Mouse (Mus musculus) right cerebral cortex, postnatal 10 days (tissue): Measurements from ENCODE around the gene Stx11.
"Not testable (repeated sequence)": the region's sequence is repeated elsewhere in the genome, so short reads cannot be mapped to it uniquely, and the experiment has no call there.

Experiments used
- DNase-seq, 2 experiments: peaks; one replicate each; pipeline ENCODE4 v3.0.0; 2021; ENCODE audit warnings: low spot score in 2 of 2

Gene Stx11

GRCm38 (mm10) chr10:12961546-12961945 is 2.6 kb downstream of the Stx11 start:
- DNase-seq = no peak

DNA sequence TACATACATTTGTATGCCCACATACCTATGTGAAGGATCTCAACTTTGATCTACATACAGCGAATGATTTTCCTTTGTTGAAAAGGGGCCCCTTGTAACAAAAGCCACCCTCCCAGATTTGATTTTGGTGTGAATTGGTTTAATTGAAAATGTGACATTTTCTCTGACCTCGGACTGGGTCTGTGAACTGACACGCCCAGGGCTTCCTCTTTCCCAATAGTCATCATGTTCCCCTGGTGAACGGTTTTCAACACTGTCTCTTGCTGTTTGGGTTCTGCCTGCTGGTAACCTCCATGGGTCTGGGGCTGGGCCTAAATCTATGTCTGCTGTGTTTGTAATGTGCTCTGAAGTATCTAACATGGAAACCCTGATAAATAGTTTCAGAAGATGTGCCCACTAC is 6.8 kb downstream of the Stx11 start:
- no peak for DNase-seq

DNA sequence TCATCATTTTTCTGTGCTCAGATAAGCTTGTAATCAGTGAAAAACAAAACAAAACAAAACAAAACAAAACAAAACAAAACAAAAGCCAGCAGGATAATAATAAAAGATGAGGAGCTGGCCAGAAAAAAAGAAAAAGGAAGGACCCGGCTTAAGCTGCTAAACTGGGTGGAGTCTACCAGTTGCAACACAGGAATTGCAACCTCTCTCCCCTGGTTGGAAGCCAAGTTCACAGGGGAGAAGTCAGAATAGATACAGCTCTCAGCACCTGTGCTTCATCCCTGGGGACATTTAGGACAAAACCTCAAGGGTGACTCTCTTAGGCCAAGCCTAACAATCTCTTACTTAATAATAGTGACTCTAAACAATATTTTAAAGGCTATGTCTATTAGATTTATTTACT is 8.3 kb downstream of the Stx11 start:
- DNase-seq = no peak

DNA sequence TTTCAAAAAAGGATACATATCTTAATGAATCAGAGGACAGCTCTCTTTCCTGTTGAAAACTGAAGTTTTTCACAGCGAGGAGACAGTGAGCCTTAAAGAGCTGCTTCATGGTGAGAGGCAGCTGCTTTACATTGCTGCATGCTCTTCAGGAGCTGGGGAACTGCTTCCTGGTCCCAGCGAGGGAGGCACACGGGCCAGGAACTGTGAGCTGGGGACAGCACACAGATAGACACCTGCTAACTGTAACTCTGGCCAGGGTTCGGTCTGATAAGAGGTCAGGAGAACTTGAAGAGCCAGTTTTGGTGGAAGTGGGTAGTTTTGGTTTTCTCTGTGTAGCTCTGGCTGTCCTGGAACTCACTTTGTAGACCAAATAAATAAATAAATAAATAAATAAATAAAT is 12.7 kb downstream of the Stx11 start:
- not testable (repeated sequence) for DNase-seq

GRCm38 (mm10) chr10:12949299-12949698 is 14.8 kb downstream of the Stx11 start:
- no peak for DNase-seq

DNA sequence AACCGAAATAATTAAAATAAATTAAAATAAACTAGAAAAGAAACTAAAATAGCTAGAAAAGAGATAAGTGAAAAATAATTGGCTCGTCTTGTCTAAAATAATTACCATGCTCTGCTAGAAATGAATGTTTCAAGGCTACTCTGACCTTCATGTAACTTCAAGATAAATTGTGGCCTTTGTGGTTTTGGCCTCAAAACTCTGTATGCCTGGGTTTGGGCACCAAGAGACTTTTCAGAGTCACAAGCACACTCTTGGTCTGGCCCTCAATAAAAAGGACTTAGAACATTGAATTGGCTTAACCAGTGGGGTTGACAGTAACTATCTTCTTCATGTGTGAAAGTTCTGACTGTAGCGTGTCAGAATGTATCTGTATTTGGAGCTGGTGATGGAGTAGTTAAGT is 16.5 kb downstream of the Stx11 start:
- DNase-seq = no peak

DNA sequence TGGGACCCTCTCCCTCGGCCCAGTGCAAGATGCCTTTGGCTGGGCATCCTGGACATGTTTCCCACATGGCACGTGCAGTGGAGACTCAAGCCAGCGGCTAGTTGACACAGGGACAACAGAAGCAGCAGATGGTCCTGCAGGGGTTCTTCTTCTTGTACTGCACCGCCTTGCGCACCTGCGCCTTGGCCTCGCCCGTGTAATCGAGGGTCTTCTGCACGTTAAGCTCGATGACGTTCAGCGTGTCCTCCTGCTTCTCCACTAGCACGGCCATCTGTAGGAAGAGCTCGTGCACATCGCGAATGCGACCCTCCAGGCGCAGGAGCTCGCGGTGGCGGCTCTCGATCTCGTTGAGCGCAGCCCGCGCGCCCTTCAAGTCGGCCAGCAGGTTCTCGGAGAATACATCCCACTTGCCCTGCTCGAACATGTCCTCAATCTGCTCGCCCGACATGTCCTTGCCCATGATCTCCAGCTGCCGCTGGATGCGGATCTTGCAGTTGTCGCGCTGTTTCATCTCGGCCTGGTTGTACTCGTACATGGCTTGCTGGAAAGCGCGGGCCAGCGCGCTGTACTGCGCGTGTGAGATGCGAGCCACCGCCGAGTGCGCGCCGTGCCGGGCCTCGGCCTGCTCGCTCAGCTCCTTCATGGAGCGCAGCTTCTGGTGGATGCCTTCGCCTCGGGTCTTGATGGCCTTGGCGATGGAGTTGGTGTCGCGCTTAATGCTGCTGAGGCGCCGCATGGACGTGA is 22.9 kb downstream of the Stx11 start:
- peak; percentile 66 to 70 for DNase-seq

GRCm38 (mm10) chr10:12938763-12939162 is 25.3 kb downstream of the Stx11 start:
- DNase-seq = no peak

DNA sequence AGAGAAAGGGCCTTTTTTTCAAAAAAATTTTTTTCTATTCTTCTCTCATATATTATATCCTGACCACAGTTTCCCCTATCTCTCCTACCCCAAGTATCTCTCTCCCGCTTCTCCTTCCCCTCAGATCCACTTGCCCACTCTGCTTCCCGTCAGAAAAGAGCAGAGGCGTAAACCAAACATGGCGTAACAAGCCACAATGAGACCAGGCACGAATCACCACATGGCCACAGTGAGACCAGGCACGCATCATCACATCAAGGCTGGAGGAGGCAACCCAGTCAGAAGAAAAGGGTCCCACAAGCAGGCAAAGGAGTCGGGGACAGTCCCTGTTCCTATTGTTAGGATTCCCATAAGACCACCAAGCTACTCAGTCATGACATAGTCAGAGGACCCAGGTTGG is 28.0 kb downstream of the Stx11 start:
- DNase-seq = no peak

GRCm38 (mm10) chr10:12935575-12935974 is 28.5 kb downstream of the Stx11 start:
- DNase-seq = no peak

DNA sequence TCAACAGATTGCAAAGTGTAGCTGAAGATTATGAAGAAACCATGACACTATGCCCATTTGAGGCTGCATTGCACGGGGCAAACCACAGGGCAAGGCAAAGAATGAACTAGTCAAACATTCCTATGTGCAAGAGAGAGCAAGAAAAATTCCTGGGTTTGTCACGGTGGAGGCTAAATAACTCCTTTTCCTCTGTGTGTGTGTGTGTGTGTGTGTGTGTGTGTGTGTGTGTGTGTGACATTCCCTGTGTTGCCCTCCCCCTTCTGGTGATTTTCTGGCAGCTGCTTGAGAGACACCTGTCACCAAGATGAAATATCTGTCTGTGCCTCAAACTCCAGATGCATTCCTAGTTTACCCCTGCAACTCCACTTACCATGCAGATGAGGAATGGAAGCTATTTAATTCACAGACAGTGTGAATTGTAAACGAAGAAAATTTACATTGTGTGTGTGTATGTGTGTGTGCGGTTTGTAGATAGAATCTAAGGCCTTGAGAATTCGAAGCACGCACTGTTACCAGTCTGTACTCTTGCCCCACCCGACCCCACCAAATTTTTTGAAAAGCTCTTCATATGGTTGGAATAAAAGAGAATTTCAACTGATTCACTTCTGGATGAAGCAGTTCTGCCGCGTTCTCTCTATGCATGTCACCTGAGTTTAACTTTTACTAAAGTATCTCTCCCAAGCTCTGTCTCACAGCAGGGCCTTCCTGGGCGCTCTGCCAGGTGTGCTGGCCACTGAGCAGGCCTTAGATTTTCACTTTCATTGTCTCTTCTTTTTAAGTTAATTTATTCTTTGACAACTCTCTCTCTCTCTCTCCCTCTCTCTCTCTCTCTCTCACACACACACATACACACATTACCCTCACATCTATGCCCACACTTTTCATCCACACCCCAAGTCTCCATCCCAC is 32.4 kb downstream of the Stx11 start:
- no peak for DNase-seq

- no peak for DNase-seq
These were observed 33.7 kb downstream of the Stx11 start for GRCm38 (mm10) chr10:12930351-12930905.

- no peak for DNase-seq
These were observed 34.3 kb downstream of the Stx11 start for GRCm38 (mm10) chr10:12929857-12930174.

- no peak for DNase-seq
These were observed 34.8 kb downstream of the Stx11 start for GRCm38 (mm10) chr10:12929149-12929856.

- no peak for DNase-seq
These were observed 35.9 kb downstream of the Stx11 start for GRCm38 (mm10) chr10:12928193-12928592.

- peak; percentile 95 to 96 for DNase-seq
These were observed 41.3 kb downstream of the Stx11 start for GRCm38 (mm10) chr10:12922574-12923353.

DNA sequence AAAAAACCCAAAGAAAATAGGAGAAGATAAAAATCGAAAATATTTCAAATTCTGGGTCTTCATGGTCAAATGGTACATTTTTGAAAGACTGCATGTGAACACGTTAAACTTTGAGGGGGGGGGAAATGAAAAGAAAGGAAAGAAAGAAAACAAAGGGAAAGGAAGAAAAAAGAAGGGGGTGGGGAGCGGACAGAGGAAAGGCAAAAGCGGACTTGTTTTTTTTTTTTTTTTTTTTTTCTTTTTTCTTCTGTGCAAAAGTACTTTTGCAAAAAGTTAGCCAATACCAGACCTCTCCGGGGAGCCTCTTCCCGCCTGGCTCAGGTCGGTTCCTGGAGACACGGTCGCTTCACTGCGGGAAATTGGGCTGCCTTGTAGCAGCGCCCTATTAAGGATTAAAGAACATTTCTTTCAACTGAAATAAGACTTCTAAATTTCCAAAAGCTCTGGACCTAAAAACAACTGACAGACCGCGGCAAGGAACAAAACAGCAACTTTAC is 42.0 kb downstream of the Stx11 start:
- DNase-seq = no peak

- peak in 1 of 2 experiments; percentile 28 for DNase-seq
These were observed 42.5 kb downstream of the Stx11 start for GRCm38 (mm10) chr10:12921551-12922040.

DNA sequence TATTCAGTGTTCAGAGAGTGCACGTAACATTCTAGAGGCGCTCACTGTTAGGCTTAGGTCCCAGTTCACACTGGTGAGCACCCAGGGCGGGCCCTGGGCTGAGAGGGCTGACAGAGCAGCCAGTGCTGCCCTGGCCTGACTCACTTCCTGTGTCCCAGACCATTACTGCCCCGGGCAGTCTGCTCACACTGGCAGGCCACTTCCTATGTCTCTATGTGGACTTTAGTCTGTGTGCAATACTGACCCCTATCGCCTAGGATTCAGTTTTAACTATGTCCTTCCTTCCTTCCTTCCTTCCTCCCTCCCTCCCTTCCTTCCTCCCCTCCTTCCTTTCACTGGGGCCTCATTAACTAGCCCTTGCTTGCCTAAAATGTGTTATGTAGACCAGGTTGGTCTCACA is 44.8 kb downstream of the Stx11 start:
- DNase-seq = no peak

DNA sequence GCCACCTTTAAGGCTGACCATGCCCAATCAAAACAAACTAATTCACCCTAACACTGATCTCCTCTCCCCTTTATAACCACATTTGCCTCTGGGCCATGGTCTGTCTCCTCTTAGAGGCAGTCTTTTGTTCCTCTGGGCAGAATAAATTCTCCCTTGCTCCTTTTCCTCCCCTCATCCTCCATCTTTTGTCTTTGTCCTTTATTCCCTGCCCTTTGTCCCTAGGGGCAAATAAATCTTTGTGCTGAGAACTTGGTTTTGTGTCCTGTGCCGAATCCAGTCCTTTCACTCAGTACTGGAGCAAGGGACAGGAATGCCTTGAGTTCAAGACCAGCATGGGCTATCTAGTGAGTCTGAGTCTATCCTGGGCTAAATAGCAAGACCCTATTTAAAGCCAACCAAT is 46.5 kb downstream of the Stx11 start:
- no peak for DNase-seq

- DNase-seq = no peak
These were observed 47.7 kb downstream of the Stx11 start for GRCm38 (mm10) chr10:12916376-12916775.
